Mouse (Mus musculus): ENCODE data around the gene Ncor1. TPM values are rescaled to one million over a fixed set of nuclear protein-coding genes. Genes with fewer than 3 reads are reported as not detected.
"Not testable (repeated sequence)": the region's sequence is repeated elsewhere in the genome, so short reads cannot be mapped to it uniquely, and the experiment has no call there.

Gene Ncor1
- total RNA-seq, 2 experiments from 2014 or later: 300 to 303 TPM

DNA sequence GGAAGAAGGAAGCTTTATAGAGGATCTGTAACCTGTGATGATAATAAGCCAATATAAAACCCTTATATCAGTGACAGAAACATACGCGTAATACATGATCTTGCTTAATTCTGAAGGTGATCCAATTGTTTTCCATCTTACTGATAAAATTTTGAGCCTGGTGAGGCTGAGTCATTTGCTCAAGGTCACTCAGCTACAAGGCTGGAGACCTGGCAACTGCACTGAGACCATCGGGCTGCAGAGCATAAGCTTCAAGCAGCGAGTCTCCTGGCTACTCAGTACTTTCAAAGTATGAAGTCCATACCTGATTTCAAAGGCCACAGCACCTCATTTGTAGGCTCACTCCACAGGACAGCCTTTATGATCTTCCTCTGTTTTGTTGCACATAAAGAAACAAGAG, 17.8 kb upstream of the Ncor1 start:
- no peak overlapping the region for H3K27ac ChIP-seq
- TF ChIP-seq CTCF (conservative IDR thresholded peaks at IDR 0.05): no peak
- no peak for DNase-seq (ENCODE audit: low spot score in 2 of 2)
- H3K4me3 ChIP-seq: no peak overlapping the region

DNA sequence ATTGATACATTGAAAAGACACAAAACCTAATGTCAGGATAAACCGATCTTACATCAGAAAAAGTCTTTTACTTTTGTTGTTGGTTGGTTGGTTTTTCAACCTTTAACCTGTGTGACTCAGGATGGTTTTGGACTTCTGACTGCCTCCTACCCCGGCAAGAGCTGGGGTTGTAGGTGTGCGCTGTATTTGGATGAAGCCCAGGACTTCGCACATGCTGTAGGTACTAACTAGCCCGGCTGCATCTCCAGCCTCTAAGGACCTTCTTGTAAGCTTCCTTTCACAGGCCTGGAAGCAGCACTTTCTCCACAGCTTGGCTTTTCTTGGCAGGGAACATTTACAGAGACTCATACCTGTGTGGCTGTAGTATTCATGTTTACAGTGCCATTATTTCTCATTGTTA, 15.2 kb upstream of the Ncor1 start:
- no peak for TF ChIP-seq CTCF (conservative IDR thresholded peaks at IDR 0.05)
- DNase-seq (ENCODE audit: low spot score in 2 of 2): no peak
- no peak overlapping the region for H3K27ac ChIP-seq
- H3K4me3 ChIP-seq: no peak overlapping the region

DNA sequence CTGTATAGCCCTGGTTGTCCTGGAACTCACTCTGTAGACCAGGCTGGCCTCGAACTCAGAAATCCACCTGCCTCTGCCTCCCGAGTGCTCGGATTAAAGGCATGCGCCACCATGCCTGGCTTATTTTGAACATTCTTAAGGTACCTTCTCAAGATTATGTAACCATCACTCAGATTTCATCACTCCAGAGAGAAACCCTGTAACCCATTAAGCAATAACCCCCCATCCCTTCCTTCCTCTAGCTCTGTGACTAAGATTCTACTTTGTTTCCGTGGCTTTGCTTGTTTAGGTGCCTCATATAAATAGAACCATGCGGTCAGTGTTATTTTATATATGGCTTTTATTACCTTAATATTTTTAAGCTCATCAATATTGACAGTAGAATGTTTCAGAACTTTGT, 12.1 kb upstream of the Ncor1 start:
- DNase-seq (ENCODE audit: low spot score in 2 of 2): no peak
- TF ChIP-seq CTCF (conservative IDR thresholded peaks at IDR 0.05): no peak
- Histone ChIP-seq H3K4me3 (no peak overlapping the region), H3K27ac (no peak overlapping the region)

DNA sequence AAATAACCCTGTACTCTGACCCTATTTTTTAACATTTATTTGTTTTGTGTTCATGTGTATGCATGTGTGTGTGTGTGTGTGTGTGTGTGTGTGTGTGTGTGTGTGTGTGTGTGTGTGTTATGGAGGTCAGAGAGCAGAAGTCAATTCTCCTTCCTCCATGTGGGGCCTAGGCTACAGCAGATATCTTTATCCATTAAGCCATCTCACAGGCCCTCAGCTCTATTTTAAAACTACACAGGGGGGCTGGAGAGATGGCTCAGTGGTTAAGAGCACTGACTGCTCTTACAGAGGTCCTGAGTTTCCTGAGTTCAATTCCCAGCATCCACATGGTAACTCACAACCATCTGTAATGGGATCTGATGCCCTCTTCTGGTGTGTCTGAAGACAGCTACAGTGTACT, 8.9 kb upstream of the Ncor1 start:
- H3K4me3 ChIP-seq; DNase-seq (ENCODE audit: low spot score in 2 of 2); H3K27ac ChIP-seq: not testable (repeated sequence)
- 0 out of 2 replicates have a peak, but pooled peaks have one; percentile 5 for TF ChIP-seq CTCF (conservative IDR thresholded peaks at IDR 0.05)

DNA sequence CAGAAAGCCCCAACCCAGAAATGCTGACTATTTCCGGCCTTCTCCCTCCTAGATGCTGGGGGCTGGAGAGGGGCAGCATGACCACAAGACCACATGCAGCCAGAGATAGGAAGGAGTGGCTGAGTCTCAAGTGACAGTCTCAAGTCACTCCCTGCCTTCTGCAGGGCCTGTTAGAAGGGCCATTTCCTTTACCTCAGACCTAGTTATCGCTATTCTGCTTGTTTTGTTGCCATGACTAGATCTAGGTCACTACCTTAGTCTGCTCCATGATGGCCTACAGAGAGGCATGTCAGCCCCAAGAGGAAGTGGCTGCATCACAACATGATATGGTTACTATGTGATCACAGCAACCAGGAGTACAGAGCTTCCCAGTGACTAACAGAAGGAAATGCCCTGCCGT, 8.2 kb upstream of the Ncor1 start:
- H3K4me3 ChIP-seq: no peak overlapping the region
- no peak for TF ChIP-seq CTCF (conservative IDR thresholded peaks at IDR 0.05)
- H3K27ac ChIP-seq: no peak overlapping the region
- DNase-seq (ENCODE audit: low spot score in 2 of 2): no peak

DNA sequence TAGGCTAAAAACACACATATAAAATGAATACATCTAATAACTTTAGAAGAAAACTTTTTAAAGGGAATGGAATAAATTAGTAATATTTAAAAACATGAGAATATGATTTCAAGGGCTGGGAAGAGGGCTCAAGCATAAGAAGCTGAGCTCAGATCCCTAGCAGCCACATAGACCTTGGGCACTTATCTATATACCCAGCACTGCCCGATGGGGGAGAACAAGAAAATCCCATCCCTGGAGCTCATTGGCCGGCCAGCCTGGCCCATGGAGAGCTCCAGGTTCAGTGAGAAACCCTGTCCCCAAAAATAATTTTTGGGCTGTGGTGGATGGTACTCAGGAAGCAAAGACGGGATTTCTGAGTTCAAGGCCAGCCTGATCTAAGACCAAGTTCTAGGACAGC, 7.5 kb upstream of the Ncor1 start:
- Histone ChIP-seq H3K27ac (no peak overlapping the region), H3K4me3 (no peak overlapping the region)
- DNase-seq (ENCODE audit: low spot score in 2 of 2): no peak
- no peak for TF ChIP-seq CTCF (conservative IDR thresholded peaks at IDR 0.05)

DNA sequence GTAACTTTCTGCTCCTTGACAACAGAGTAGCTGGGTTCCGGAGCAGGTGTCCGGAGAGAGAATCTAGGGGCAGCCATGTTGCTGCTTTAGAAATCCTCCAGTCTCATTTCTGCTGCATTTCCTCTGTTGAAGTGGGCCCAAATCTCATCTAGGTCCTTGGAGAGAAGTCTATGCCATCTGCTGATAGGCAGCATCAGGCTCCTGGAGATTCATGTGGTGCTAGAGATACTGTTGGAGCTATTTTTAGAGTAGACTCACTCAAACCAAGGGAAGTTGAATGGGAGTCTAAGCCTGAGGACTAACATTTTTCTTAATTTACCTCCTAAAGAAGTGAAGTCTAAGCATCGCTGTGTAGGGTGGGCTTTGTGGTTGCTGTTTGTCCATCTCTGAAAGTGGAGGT, 6.4 kb upstream of the Ncor1 start:
- TF ChIP-seq CTCF (conservative IDR thresholded peaks at IDR 0.05): no peak
- no peak overlapping the region for H3K4me3 ChIP-seq
- DNase-seq (ENCODE audit: low spot score in 2 of 2): no peak
- no peak overlapping the region; the same call in 1 of the 2 replicates for H3K27ac ChIP-seq

DNA sequence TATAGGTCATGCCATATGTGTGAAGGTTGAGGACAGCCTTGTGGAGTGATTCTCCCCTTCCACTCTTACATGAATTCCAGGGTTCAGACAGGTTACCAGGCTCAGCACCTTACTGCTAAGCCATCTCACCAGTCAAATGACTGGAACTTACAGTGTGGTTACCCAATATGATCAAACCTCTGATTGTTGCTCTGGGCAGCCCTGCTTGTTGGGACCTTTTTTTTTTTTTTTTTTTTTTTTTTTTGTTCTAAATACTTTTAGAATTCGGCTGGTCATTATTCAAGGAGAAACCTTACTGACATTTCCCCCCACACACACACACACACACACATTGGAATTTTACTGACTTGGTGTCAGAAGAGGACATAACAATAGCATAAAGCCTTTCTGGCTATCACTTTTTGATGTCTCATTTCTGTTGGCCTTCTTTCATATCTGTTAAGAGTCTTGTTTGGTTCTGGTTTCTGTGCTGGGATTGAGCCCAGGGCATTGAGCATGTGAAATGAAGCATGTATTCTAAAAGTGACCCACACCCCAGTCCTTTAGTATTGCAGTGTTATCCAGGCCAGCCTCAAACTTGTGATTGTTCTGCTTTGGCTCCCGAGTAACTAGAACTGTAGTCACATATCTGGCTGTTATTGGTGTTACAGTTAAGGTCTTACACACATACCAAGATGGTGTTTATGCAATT, 5.0 kb upstream of the Ncor1 start:
- TF ChIP-seq CTCF (conservative IDR thresholded peaks at IDR 0.05): no peak
- no peak overlapping the region for H3K4me3 ChIP-seq
- DNase-seq (ENCODE audit: low spot score in 2 of 2): no peak
- peak overlapping the region; percentile 43; the same call in 1 of the 2 replicates for H3K27ac ChIP-seq

DNA sequence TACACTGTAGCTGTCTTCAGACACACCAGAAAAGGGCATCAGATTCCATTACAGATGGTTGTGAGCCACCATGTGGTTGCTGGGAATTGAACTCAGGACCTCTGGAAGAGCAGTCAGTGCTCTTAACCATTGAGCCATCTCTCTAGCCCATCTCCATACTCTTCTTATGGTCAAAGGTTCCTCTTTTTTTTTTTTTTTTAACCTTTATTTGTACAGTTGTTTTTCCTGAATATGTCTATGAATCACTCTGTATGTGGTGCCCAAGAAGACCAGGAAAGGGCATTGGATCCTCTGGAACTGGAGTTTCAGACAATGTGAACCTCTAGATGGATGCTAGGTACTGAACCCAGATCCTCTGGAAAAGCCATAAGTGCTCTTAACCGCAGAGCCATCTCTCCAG, 4.2 kb upstream of the Ncor1 start:
- H3K4me3 ChIP-seq; DNase-seq (ENCODE audit: low spot score in 2 of 2); H3K27ac ChIP-seq: not testable (repeated sequence)

DNA sequence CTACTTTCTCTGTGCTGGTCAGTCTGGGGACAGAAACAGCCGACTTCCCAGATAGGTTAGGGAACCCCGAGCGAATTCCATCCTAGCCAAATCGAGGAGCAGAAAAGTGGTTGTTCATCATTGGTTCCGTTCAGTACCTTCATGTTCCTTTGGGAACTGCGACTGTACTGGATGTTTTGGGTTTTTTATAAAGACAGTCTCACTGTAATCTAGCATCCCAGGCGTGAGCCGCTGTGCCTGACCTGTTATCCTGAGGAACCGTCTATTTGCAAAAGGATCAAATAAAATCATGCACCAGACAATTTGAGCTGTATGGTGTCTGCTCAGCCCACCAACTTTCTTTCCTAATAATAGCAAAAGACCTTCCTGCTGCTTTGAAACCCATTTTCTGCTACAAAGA, 439 bp upstream of the Ncor1 start:
- no peak for DNase-seq (ENCODE audit: low spot score in 2 of 2)
- TF ChIP-seq CTCF (conservative IDR thresholded peaks at IDR 0.05): no peak
- H3K4me3 ChIP-seq: peak overlapping the region; percentile 97
- H3K27ac ChIP-seq: peak overlapping the region; percentile 90

DNA sequence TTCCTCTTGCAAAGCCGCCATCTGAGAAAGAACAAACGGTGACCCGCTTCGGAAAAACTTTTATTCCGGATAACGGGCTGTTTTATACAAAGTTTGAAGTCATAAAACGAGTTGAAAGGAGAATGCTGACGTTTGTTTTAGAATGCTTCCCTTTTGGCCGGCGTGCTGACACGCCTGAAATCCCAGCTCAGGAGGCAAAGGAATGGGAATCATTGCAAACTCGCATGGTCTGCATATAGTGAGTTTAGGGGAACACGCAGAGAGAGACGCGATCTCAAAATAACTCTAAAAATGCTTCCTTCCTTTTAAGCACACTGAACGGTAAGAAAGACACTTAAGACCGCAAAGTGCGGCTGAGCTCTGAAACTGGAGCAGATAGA, 460 bp downstream of the Ncor1 start:
- H3K27ac ChIP-seq: peak overlapping the region; percentile 90
- peak overlapping the region; percentile 97 for H3K4me3 ChIP-seq
- DNase-seq (ENCODE audit: low spot score in 2 of 2): no peak
- no peak for TF ChIP-seq CTCF (conservative IDR thresholded peaks at IDR 0.05)

DNA sequence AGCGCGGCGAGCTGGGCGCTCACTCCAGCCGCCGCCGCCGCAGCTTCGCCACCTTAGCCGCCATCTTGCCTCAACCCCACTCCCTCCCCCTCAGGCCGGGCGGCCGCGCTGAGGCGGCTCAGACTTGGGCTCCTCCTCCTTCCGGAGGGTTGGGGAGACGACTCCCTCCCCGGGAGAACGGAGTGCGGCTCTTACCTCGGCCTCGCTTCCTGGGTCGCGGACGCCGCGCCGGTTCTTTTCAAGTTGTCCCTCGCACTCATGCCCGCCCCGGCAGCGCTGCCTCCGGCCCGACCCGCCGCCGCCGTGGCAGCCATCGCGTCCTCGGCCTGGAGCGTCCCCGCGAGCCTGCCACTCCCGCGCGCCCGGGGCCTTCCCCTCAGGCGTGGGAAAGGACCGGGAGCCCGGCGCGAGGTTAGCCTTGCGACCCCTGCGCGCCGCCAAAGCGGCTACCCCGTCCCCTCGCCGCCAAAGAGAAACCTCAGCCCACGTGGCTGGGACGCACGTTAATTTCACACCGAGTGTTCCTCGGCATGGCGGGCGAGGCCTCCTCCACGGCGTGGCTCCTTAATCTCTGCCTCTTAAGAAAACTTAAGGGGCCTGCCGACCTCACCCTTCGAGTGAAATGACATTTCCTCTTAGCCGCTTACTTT, 975 bp downstream of the Ncor1 start:
- Histone ChIP-seq H3K27ac (peak overlapping the region; percentile 90), H3K4me3 (peak overlapping the region; percentile 97)
- DNase-seq (ENCODE audit: low spot score in 2 of 2): peak; percentile 88 to 90
- TF ChIP-seq CTCF (conservative IDR thresholded peaks at IDR 0.05): 0 out of 2 replicates have a peak, but pooled peaks have one; percentile 13

DNA sequence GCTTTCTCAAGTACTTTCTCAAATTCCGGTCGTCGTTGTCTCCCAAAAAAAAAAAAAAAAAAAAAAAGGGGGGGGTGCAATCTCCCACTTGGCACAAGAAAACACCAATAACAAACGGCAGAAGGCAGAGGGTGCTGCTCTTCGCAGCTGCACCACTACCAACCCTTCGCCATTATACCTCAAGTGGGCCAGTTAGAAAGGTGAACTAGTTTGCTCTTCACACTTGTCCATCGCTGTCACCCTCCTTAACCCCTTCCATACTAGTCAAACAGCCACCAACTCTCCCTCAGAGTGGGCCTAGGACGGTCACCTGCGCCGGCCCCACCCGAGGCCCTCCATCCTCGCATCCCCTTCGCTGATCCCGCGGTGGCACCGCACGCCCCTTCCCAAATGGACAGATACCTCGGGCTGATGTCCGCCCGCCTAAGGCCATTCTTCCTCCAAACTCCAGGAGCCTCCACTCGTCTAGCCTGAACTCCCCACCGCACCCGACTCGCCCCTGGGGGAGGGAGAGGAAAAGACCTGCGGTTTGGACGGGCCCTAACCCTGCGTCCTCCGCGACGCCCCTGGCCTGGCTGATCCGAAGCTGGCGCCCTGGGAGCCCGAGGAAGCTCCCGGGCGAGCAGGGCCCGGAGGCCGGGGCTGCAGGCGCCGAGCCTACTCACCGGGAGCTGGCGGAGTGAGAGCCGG, 1.7 kb downstream of the Ncor1 start:
- DNase-seq (ENCODE audit: low spot score in 2 of 2): peak; percentile 11 to 17
- TF ChIP-seq CTCF (conservative IDR thresholded peaks at IDR 0.05): peak; percentile 57
- Histone ChIP-seq H3K27ac (peak overlapping the region; percentile 90), H3K4me3 (peak overlapping the region; percentile 97)

Measured in layer of hippocampus, adult 2 months (tissue).